Mouse (Mus musculus) midbrain, embryonic 10.5 days (tissue): ENCODE results near the gene Grap. TPM values are rescaled to one million over a fixed set of nuclear protein-coding genes. Genes with fewer than 3 reads are reported as not detected.

ENCODE experiments used
- DNase-seq: peaks from one replicate; pipeline ENCODE4 v3.0.0-alpha.2; 2017; ENCODE audit warnings: low spot score
- H3K27ac ChIP-seq: fragments of 300-500 bp; sonication (generic); replicated peaks from 2 replicates; pipeline ENCODE4 v1.5.1; 2016; ENCODE audit warnings: mild to moderate bottlenecking
- H3K27me3 ChIP-seq: fragments of 300-500 bp; sonication (generic); 2 replicates; pipeline ENCODE4 v1.6.1; 2016; ENCODE audit warnings: low read depth, mild to moderate bottlenecking; ENCODE audit not compliant: poor library complexity, severe bottlenecking
- H3K36me3 ChIP-seq: fragments of 300-500 bp; sonication (generic); 2 replicates; pipeline ENCODE4 v1.6.1; 2016; ENCODE audit warnings: mild to moderate bottlenecking, moderate library complexity
- H3K4me1 ChIP-seq: fragments of 300-500 bp; sonication (generic); 2 replicates; pipeline ENCODE4 v1.6.1; 2016
- H3K4me3 ChIP-seq: fragments of 300-500 bp; sonication (generic); 2 replicates; pipeline ENCODE4 v1.5.1; 2016; ENCODE audit warnings: mild to moderate bottlenecking, moderate library complexity
- H3K9me3 ChIP-seq: fragments of 300-500 bp; sonication (generic); replicated peaks from 2 replicates; pipeline ENCODE4 v1.6.1; 2016; ENCODE audit warnings: mild to moderate bottlenecking
- WGBS: fragments of 180-500 bp; shearing (Covaris S2); methylation state at CpG from one replicate; pipeline ENCODE4 v1.1.7; 2016; 5-methylcytosine and 5-hydroxymethylcytosine counted together
- polyA plus RNA-seq: library from polyadenylated mRNA; unstranded; fragments of >200 nt; fragmentation: Nextera tagmentation; extraction: Ambion mirVana; gene quantifications from 2 replicates; pipeline ENCODE4 v1.2.1, GENCODE M21; 2016

Gene Grap
- polyA plus RNA-seq, 1 experiment from 2014 or later = 8.2 TPM

- WGBS = 83% methylated on average over 5 of the region's 5 CpGs
- Histone ChIP-seq H3K27me3 (no peaks in the 10 kb centered on the region), H3K27ac (no peak overlapping the region), H3K4me3 (no peak overlapping the region), H3K36me3 (no peaks in the 10 kb centered on the region), H3K9me3 (no peaks in the 10 kb centered on the region), H3K4me1 (no peaks in the 10 kb centered on the region)
- no peak for DNase-seq
Observed at GRCm38 (mm10) chr11:61643184-61643961, 9.7 kb upstream of the Grap start.

GRCm38 (mm10) chr11:61644576-61645326, 8.3 kb upstream of the Grap start:
- H3K27me3 ChIP-seq = no peaks in the 10 kb centered on the region
- DNase-seq = no peak
- H3K4me1 ChIP-seq = no peaks in the 10 kb centered on the region
- H3K27ac ChIP-seq = no peak overlapping the region
- 85% methylated on average over 11 of the region's 11 CpGs for WGBS
- no peaks in the 10 kb centered on the region for H3K36me3 ChIP-seq
- no peak overlapping the region for H3K4me3 ChIP-seq
- H3K9me3 ChIP-seq = no peaks in the 10 kb centered on the region

DNA sequence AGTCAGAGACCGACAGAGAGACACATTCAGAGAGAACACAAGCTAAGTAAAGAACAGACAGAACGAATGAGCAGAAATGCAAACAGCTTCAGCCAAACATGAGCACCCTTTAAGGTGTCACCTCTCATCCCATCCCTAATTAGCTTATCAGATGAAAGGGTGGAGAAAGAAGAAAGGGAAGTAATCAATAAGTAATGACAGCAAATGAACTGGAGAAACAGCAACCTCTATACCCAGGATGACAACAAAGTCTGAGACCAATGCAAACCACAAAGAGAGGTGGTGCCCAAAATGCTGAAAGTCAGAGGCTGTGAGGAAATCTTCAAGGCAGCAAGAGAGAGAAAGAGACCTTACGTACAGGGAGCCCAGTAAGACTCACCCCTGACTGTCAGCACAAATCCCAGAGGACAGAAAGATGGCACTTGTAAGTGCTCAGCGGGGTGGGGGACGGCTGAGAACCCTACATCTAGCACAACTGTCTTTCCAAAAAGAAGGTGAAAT, 7.7 kb upstream of the Grap start:
- Histone ChIP-seq H3K4me3 (no peak overlapping the region), H3K27me3 (no peaks in the 10 kb centered on the region), H3K27ac (no peak overlapping the region), H3K9me3 (no peaks in the 10 kb centered on the region), H3K36me3 (no peaks in the 10 kb centered on the region), H3K4me1 (no peaks in the 10 kb centered on the region)
- DNase-seq = no peak
- 71% methylated on average over 5 of the region's 5 CpGs for WGBS

- Histone ChIP-seq H3K4me1 (no peaks in the 10 kb centered on the region), H3K4me3 (no peak overlapping the region), H3K27me3 (no peaks in the 10 kb centered on the region), H3K36me3 (no peaks in the 10 kb centered on the region), H3K9me3 (no peaks in the 10 kb centered on the region), H3K27ac (no peak overlapping the region)
- no peak for DNase-seq
- 61% methylated on average over 2 of the region's 2 CpGs for WGBS
Observed at GRCm38 (mm10) chr11:61646499-61647039, 6.5 kb upstream of the Grap start.

DNA sequence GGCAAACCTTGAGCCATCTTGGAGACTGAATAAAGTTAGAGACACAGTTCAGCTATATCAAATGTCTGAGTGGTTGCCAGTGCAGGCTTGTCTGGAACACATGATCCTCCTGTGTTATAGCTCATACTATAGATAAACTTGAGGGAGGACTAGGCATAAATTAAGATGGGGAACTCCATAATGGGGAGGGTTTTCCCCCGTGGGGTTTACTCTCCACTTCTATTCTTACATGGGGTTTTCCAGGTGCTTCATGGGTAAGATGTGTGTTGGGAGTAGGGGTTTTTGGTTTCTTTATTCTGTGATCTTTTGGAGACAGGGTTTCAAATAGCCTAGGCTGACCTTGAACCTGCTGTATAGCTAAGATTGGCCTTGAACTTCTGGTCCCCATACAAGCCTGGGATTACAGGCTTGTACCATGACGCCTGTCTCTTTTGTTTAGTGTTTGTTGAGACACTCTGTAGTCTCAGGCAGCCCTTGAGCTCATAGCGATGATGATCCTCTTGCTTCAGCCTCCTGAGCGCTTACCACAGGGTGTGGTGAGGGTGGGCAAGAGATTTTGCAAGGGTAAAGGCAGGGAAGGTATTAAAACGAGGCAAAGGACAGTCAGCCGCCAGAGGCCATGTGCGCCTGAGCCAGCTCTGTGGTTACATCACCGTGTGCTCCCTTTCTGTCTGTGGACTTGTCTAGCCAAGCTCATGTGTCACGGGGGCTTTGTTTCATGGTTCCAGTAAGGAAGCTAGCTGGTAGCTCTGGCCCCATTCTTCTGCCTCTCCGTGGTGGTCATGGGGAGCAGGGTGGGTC, 5.8 kb upstream of the Grap start:
- no peaks in the 10 kb centered on the region for H3K4me1 ChIP-seq
- H3K27me3 ChIP-seq = no peaks in the 10 kb centered on the region
- WGBS = 75% methylated on average over 10 of the region's 10 CpGs
- no peaks in the 10 kb centered on the region for H3K9me3 ChIP-seq
- H3K4me3 ChIP-seq = no peak overlapping the region
- H3K27ac ChIP-seq = no peak overlapping the region
- no peaks in the 10 kb centered on the region for H3K36me3 ChIP-seq
- DNase-seq = no peak

- no peak for DNase-seq
- WGBS = 86% methylated on average over 6 of the region's 6 CpGs
Observed at GRCm38 (mm10) chr11:61647956-61648748, 4.9 kb upstream of the Grap start.

DNA sequence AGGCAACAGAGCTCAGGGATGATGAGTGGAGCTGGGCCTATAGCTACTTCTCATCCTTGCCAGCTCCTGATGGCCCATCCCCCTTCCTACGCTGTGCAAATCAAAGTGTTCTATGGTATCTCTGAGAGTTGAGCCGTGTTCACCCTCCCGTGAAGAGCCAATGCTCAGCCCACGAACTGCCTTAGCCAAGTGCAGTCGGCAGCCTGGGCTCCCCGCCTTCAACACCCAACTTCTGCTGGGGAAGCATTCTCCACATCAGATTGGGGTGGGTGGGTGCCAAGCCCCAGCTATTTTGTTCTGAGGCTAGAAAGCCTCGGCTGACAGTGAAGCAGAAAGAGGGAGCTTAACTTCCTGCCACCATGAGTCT, 4.3 kb upstream of the Grap start:
- H3K4me3 ChIP-seq = no peak overlapping the region

More at GRCm38 (mm10) chr11:61647956-61648748, 4.9 kb upstream of the Grap start:
- H3K27me3 ChIP-seq = no peaks in the 10 kb centered on the region; the same call in 1 of the 2 replicates
- no peak overlapping the region for H3K27ac ChIP-seq
- H3K4me1 ChIP-seq = no peaks in the 10 kb centered on the region
- no peaks in the 10 kb centered on the region for H3K36me3 ChIP-seq
- H3K4me3 ChIP-seq = no peak overlapping the region
- no peaks in the 10 kb centered on the region for H3K9me3 ChIP-seq

DNA sequence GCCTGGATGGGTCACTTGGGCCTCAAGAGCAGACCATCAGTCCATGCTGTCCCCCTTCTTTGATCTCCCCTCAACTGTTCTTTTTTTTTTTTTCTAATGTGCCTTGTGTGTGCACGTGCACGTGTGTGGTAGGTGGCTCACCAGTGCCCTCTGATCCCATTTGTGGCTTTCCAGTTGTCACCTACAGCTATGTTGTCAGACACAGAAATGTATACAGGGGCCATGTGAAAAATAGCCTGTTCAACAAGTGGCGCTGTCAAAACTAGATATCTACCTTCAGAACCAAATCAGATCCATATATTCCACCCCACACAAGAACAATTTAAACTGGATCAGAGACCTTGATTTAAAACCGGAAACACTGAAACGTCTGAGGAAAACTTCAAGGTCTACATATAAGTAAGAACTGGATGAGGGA, 3.9 kb upstream of the Grap start:
- no peak for DNase-seq
- Histone ChIP-seq H3K27me3 (no peaks in the 10 kb centered on the region; the same call in 1 of the 2 replicates), H3K4me1 (no peaks in the 10 kb centered on the region), H3K36me3 (no peaks in the 10 kb centered on the region), H3K9me3 (no peaks in the 10 kb centered on the region), H3K4me3 (no peak overlapping the region), H3K27ac (no peak overlapping the region)
- WGBS = 95% methylated on average over 5 of the region's 5 CpGs

More for the DNA sequence above, 4.3 kb upstream of the Grap start:
- H3K4me1 ChIP-seq = no peaks in the 10 kb centered on the region
- 86% methylated on average over 7 of the region's 7 CpGs for WGBS
- no peaks in the 10 kb centered on the region; the same call in 1 of the 2 replicates for H3K27me3 ChIP-seq
- no peaks in the 10 kb centered on the region for H3K36me3 ChIP-seq
- DNase-seq = no peak
- no peak overlapping the region for H3K27ac ChIP-seq
- H3K9me3 ChIP-seq = no peaks in the 10 kb centered on the region

- Histone ChIP-seq H3K36me3 (no peaks in the 10 kb centered on the region), H3K27ac (no peak overlapping the region), H3K4me3 (no peak overlapping the region), H3K9me3 (no peaks in the 10 kb centered on the region), H3K27me3 (no peaks in the 10 kb centered on the region; the same call in 1 of the 2 replicates), H3K4me1 (no peaks in the 10 kb centered on the region)
- DNase-seq = no peak
- WGBS = 93% methylated on average over 4 of the region's 4 CpGs
Observed at GRCm38 (mm10) chr11:61649626-61650025, 3.4 kb upstream of the Grap start.

DNA sequence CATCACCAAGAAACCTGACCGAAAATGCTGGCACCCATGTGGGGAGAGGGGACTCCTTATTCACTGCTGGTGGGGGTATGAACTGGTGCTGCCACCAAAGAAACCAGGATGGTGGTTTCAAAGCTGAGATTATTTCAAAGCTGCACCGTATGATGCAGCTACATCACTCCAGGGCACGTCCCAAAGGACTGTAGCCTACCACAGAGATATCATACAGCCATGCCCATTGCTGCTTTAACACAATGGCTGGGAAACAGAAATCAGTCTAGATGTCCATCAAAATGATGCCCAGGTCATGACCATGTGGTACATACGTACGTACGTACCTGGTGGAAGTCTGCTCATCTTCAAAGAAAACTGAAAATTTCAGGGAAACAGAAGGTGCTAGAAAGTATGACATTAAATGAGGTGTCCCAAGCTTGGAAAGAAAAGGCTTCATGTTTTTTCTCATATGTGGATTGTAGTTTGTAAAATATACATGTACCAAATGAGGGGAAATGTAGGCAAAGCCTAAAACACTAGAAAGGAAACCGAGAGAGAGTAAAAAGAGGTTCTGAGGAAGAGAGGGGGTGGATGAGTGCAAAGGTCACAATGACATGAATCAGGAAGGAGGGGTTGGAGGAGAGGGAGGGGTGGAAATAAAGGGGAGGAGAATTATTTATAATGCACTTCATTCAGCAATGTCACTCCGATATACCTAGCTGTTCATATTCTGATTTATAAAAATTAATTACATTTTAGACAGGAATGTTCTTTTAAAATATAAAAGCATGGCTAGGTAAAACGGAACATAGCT, 2.4 kb upstream of the Grap start:
- no peak for DNase-seq
- Histone ChIP-seq H3K27me3 (no peaks in the 10 kb centered on the region; the same call in 1 of the 2 replicates), H3K4me1 (no peaks in the 10 kb centered on the region), H3K4me3 (no peak overlapping the region), H3K9me3 (no peaks in the 10 kb centered on the region), H3K36me3 (no peaks in the 10 kb centered on the region), H3K27ac (no peak overlapping the region)
- 88% methylated on average over 9 of the region's 9 CpGs for WGBS

- H3K4me3 ChIP-seq = no peak overlapping the region
- no peaks in the 10 kb centered on the region; the same call in 1 of the 2 replicates for H3K27me3 ChIP-seq
- 92% methylated on average over 5 of the region's 5 CpGs for WGBS
- H3K36me3 ChIP-seq = no peaks in the 10 kb centered on the region
- H3K9me3 ChIP-seq = no peaks in the 10 kb centered on the region
- no peak for DNase-seq
- no peaks in the 10 kb centered on the region for H3K4me1 ChIP-seq
- no peak overlapping the region for H3K27ac ChIP-seq
Observed at GRCm38 (mm10) chr11:61652216-61652615, 849 bp upstream of the Grap start.
